Mouse (Mus musculus): ENCODE measurements around the gene Gm26620. TPM values are rescaled to one million over a fixed set of nuclear protein-coding genes. Genes with fewer than 3 reads are reported as not detected.

Gene Gm26620
- polyA plus RNA-seq, 1 experiment from 2014 or later = 0.62 TPM

- Histone ChIP-seq H3K27me3 (ENCODE audit: control insufficient read depth, insufficient read depth, low read length) (no peaks in the 10 kb centered on the region), H3K36me3 (ENCODE audit: control insufficient read depth, insufficient read depth, low read length) (no peaks in the 10 kb centered on the region; the same call in 1 of the 2 replicates), H3K4me1 (ENCODE audit: control insufficient read depth, insufficient read depth, low read length) (0 out of 2 replicates have a peak, but pooled peaks cover 7% of the 10 kb centered on the region), H3K9me3 (ENCODE audit: control insufficient read depth, low read length) (no peaks in the 10 kb centered on the region), H3K4me3 (ENCODE audit: low read depth, low read length) (peak within 1 kb of the TSS; percentile 88), H3K9ac (replicated peaks; ENCODE audit: low read depth, low read length) (peak within 1 kb of the TSS; percentile 81), H3K27ac (ENCODE audit: low read depth, low read length) (peak within 1 kb of the TSS; percentile 69), H3K4me2 (ENCODE audit: low read depth, low read length) (peak within 1 kb of the TSS; percentile 74)
- WGBS = under 1% methylated on average over 25 of the region's 25 CpGs
- ATAC-seq (ENCODE audit: low read depth) = peak; percentile 81
Measured at GRCm38 (mm10) chr1:170867691-170868105, 17.2 kb upstream of the Gm26620 start, which contains the start of gene Atf6. TSS of gene Atf6 (minus strand) at chr1:170867771.

- peak overlapping the region; percentile 52; the same call in 1 of the 2 replicates for H3K27ac ChIP-seq (ENCODE audit: low read depth, low read length)
- ATAC-seq (ENCODE audit: low read depth) = peak; percentile 90
- H3K4me3 ChIP-seq (ENCODE audit: low read depth, low read length) = peak overlapping the region; percentile 88
- peak overlapping the region; percentile 54; the same call in 1 of the 2 replicates for H3K9ac ChIP-seq (replicated peaks; ENCODE audit: low read depth, low read length)
- no peaks in the 10 kb centered on the region for H3K9me3 ChIP-seq (ENCODE audit: control insufficient read depth, low read length)
- H3K4me1 ChIP-seq (ENCODE audit: control insufficient read depth, insufficient read depth, low read length) = 0 out of 2 replicates have a peak, but pooled peaks cover 7% of the 10 kb centered on the region
- WGBS = under 1% methylated on average over 33 of the region's 33 CpGs
- peak overlapping the region; percentile 74 for H3K4me2 ChIP-seq (ENCODE audit: low read depth, low read length)
- H3K36me3 ChIP-seq (ENCODE audit: control insufficient read depth, insufficient read depth, low read length) = no peaks in the 10 kb centered on the region; the same call in 1 of the 2 replicates
- no peaks in the 10 kb centered on the region for H3K27me3 ChIP-seq (ENCODE audit: control insufficient read depth, insufficient read depth, low read length)
Measured at GRCm38 (mm10) chr1:170868107-170868904, 16.6 kb upstream of the Gm26620 start.

GRCm38 (mm10) chr1:170868905-170869283, 16.0 kb upstream of the Gm26620 start:
- Histone ChIP-seq H3K4me3 (ENCODE audit: low read depth, low read length) (peak overlapping the region; percentile 88), H3K9me3 (ENCODE audit: control insufficient read depth, low read length) (no peaks in the 10 kb centered on the region), H3K27me3 (ENCODE audit: control insufficient read depth, insufficient read depth, low read length) (no peaks in the 10 kb centered on the region), H3K36me3 (ENCODE audit: control insufficient read depth, insufficient read depth, low read length) (no peaks in the 10 kb centered on the region; the same call in 1 of the 2 replicates), H3K27ac (ENCODE audit: low read depth, low read length) (peak overlapping the region; percentile 52; the same call in 1 of the 2 replicates), H3K4me1 (ENCODE audit: control insufficient read depth, insufficient read depth, low read length) (0 out of 2 replicates have a peak, but pooled peaks cover 7% of the 10 kb centered on the region), H3K9ac (replicated peaks; ENCODE audit: low read depth, low read length) (peak overlapping the region; percentile 54; the same call in 1 of the 2 replicates), H3K4me2 (ENCODE audit: low read depth, low read length) (peak overlapping the region; percentile 74)
- whole genome bisulfite sequencing = 19% methylated on average over 14 of the region's 14 CpGs
- 0 out of 2 replicates have a peak, but pooled peaks have one; percentile 16 for ATAC-seq (ENCODE audit: low read depth)

- H3K4me2 ChIP-seq (ENCODE audit: low read depth, low read length) = no peak overlapping the region
- 0 out of 2 replicates have a peak, but pooled peaks cover 6% of the 10 kb centered on the region for H3K4me1 ChIP-seq (ENCODE audit: control insufficient read depth, insufficient read depth, low read length)
- no peak for ATAC-seq (ENCODE audit: low read depth)
- WGBS = 94% methylated on average over 6 of the region's 6 CpGs
- H3K36me3 ChIP-seq (ENCODE audit: control insufficient read depth, insufficient read depth, low read length) = peaks cover 3% of the 10 kb centered on the region; the same call in 1 of the 2 replicates
- H3K27ac ChIP-seq (ENCODE audit: low read depth, low read length) = no peak overlapping the region
- no peaks in the 10 kb centered on the region for H3K27me3 ChIP-seq (ENCODE audit: control insufficient read depth, insufficient read depth, low read length)
- H3K9ac ChIP-seq (replicated peaks; ENCODE audit: low read depth, low read length) = no peak overlapping the region
- no peak overlapping the region for H3K4me3 ChIP-seq (ENCODE audit: low read depth, low read length)
- H3K9me3 ChIP-seq (ENCODE audit: control insufficient read depth, low read length) = no peaks in the 10 kb centered on the region
Measured at GRCm38 (mm10) chr1:170871402-170871801, 13.5 kb upstream of the Gm26620 start.

- Histone ChIP-seq H3K4me2 (ENCODE audit: low read depth, low read length) (no peak overlapping the region), H3K9me3 (ENCODE audit: control insufficient read depth, low read length) (no peaks in the 10 kb centered on the region), H3K27ac (ENCODE audit: low read depth, low read length) (no peak overlapping the region), H3K27me3 (ENCODE audit: control insufficient read depth, insufficient read depth, low read length) (no peaks in the 10 kb centered on the region), H3K36me3 (ENCODE audit: control insufficient read depth, insufficient read depth, low read length) (peaks cover 4% of the 10 kb centered on the region), H3K4me1 (ENCODE audit: control insufficient read depth, insufficient read depth, low read length) (0 out of 2 replicates have a peak, but pooled peaks cover under 1% of the 10 kb centered on the region), H3K9ac (replicated peaks; ENCODE audit: low read depth, low read length) (no peak overlapping the region), H3K4me3 (ENCODE audit: low read depth, low read length) (no peak overlapping the region)
- ATAC-seq (ENCODE audit: low read depth) = no peak
- WGBS = 94% methylated on average over 2 of the region's 2 CpGs
Measured at GRCm38 (mm10) chr1:170871961-170872360, 12.9 kb upstream of the Gm26620 start.

- Histone ChIP-seq H3K4me3 (ENCODE audit: low read depth, low read length) (no peak overlapping the region), H3K4me2 (ENCODE audit: low read depth, low read length) (no peak overlapping the region), H3K4me1 (ENCODE audit: control insufficient read depth, insufficient read depth, low read length) (no peaks in the 10 kb centered on the region), H3K27me3 (ENCODE audit: control insufficient read depth, insufficient read depth, low read length) (no peaks in the 10 kb centered on the region), H3K9me3 (ENCODE audit: control insufficient read depth, low read length) (no peaks in the 10 kb centered on the region), H3K27ac (ENCODE audit: low read depth, low read length) (no peak overlapping the region), H3K9ac (replicated peaks; ENCODE audit: low read depth, low read length) (no peak overlapping the region), H3K36me3 (ENCODE audit: control insufficient read depth, insufficient read depth, low read length) (peaks cover 13% of the 10 kb centered on the region)
- ATAC-seq (ENCODE audit: low read depth) = no peak
- WGBS = 81% methylated on average over 3 of the region's 3 CpGs
Measured at GRCm38 (mm10) chr1:170875676-170876075, 9.2 kb upstream of the Gm26620 start.

GRCm38 (mm10) chr1:170876906-170877305, 8.0 kb upstream of the Gm26620 start:
- H3K4me1 ChIP-seq (ENCODE audit: control insufficient read depth, insufficient read depth, low read length) = no peaks in the 10 kb centered on the region
- H3K4me3 ChIP-seq (ENCODE audit: low read depth, low read length) = no peak overlapping the region
- 96% methylated on average over 5 of the region's 5 CpGs for WGBS
- H3K9ac ChIP-seq (replicated peaks; ENCODE audit: low read depth, low read length) = no peak overlapping the region
- no peaks in the 10 kb centered on the region for H3K9me3 ChIP-seq (ENCODE audit: control insufficient read depth, low read length)
- ATAC-seq (ENCODE audit: low read depth) = no peak
- H3K27ac ChIP-seq (ENCODE audit: low read depth, low read length) = no peak overlapping the region
- H3K4me2 ChIP-seq (ENCODE audit: low read depth, low read length) = no peak overlapping the region
- no peaks in the 10 kb centered on the region for H3K27me3 ChIP-seq (ENCODE audit: control insufficient read depth, insufficient read depth, low read length)
- H3K36me3 ChIP-seq (ENCODE audit: control insufficient read depth, insufficient read depth, low read length) = peaks cover 13% of the 10 kb centered on the region; the same call in 1 of the 2 replicates

- no peaks in the 10 kb centered on the region for H3K27me3 ChIP-seq (ENCODE audit: control insufficient read depth, insufficient read depth, low read length)
- H3K4me3 ChIP-seq (ENCODE audit: low read depth, low read length) = no peak overlapping the region
- H3K36me3 ChIP-seq (ENCODE audit: control insufficient read depth, insufficient read depth, low read length) = 0 out of 2 replicates have a peak, but pooled peaks cover 6% of the 10 kb centered on the region
- no peak for ATAC-seq (ENCODE audit: low read depth)
- WGBS = 90% methylated on average over 5 of the region's 5 CpGs
- H3K9ac ChIP-seq (replicated peaks; ENCODE audit: low read depth, low read length) = no peak overlapping the region
- H3K27ac ChIP-seq (ENCODE audit: low read depth, low read length) = no peak overlapping the region
- H3K4me1 ChIP-seq (ENCODE audit: control insufficient read depth, insufficient read depth, low read length) = peaks cover 7% of the 10 kb centered on the region; the same call in 1 of the 2 replicates
- no peak overlapping the region for H3K4me2 ChIP-seq (ENCODE audit: low read depth, low read length)
- H3K9me3 ChIP-seq (ENCODE audit: control insufficient read depth, low read length) = no peaks in the 10 kb centered on the region
Measured at GRCm38 (mm10) chr1:170882915-170883485, 1.9 kb upstream of the Gm26620 start.

All from neural tube, embryonic 14.5 days (tissue).